ENCODE assay signal across 22 mouse cellular contexts in genomic region chr15:31798863-31799262, GRCm38 (mm10).
DNase-seq lines count a peak whose midpoint lies in the region; ATAC-seq lines count a peak whose summit lies in the region.
"Had no signal": no experiment of that assay in that cellular context is flagged by ENCODE, and none has a peak within 500 bp of the region (broad histone marks: within the 10 kb centered on the region; RNA-seq: fewer than 3 reads in every experiment).

No protein-coding gene starts in this region.

- H3K27ac ChIP-seq in midbrain, embryonic 15.5 days: no peak overlapping the region
- H3K27ac ChIP-seq in midbrain, embryonic 14.5 days (replicated peaks; ENCODE audit: low read depth, low read length): no peak overlapping the region
- H3K27ac ChIP-seq: embryonic facial prominence, embryonic 13.5 days; hindbrain, embryonic 12.5 days; limb, embryonic 10.5 days; stomach, embryonic 15.5 days had no signal

- H3K36me3 ChIP-seq in midbrain, embryonic 15.5 days (replicated peaks): no peaks in the 10 kb centered on the region
- H3K36me3 ChIP-seq in midbrain, embryonic 14.5 days (ENCODE audit: control insufficient read depth, insufficient read depth, low read length): no peaks in the 10 kb centered on the region
- H3K36me3 ChIP-seq: embryonic facial prominence, embryonic 13.5 days; hindbrain, embryonic 12.5 days; limb, embryonic 10.5 days; stomach, embryonic 15.5 days had no signal

- H3K9ac ChIP-seq in midbrain, embryonic 15.5 days: no peak overlapping the region
- H3K9ac ChIP-seq in midbrain, embryonic 14.5 days (replicated peaks; ENCODE audit: low read length): no peak overlapping the region
- H3K9ac ChIP-seq: embryonic facial prominence, embryonic 13.5 days; forebrain, postnatal 0 days; hindbrain, embryonic 12.5 days; lung, embryonic 14.5 days; stomach, embryonic 15.5 days had no signal

- intact Hi-C loops in left cerebral cortex, postnatal 4 days (cut with DNase I): no loop called here
- intact Hi-C loops in left cerebral cortex, postnatal 10 days (cut with DNase I): no loop called here

- no peaks in the 10 kb centered on the region for H3K4me1 ChIP-seq in midbrain, embryonic 15.5 days
- H3K4me1 ChIP-seq in midbrain, embryonic 14.5 days (ENCODE audit: control insufficient read depth, insufficient read depth, low read length): no peaks in the 10 kb centered on the region
- H3K4me1 ChIP-seq: embryonic facial prominence, embryonic 13.5 days; hindbrain, embryonic 12.5 days; limb, embryonic 10.5 days; stomach, embryonic 15.5 days had no signal

- ATAC-seq in midbrain, embryonic 15.5 days (replicated peaks): no peak
- no peak for ATAC-seq in midbrain, embryonic 14.5 days (ENCODE audit: low FRiP score, low TSS enrichment)
- ATAC-seq: CD4-positive, CD25-positive, alpha-beta regulatory T cell, adult 4 months; forebrain, postnatal 0 days; Patski had no signal

- peak; percentile 51 for DNase-seq in left cerebral cortex, adult 11 months (ENCODE audit: low spot score)
- no peak for DNase-seq in left cerebral cortex, postnatal 4 days
- peak; percentile 63 to 68 for DNase-seq in layer of hippocampus, adult 8-10 months (ENCODE audit: low spot score in 2 of 2)
- DNase-seq in left cerebral cortex, postnatal 10 days (ENCODE audit: extremely low spot score in 1 of 2, low spot score in 2 of 2): peak; percentile 13 to 36
- peak; percentile 65 for DNase-seq in right cerebral cortex, postnatal 25 days
- no peak for DNase-seq in midbrain, embryonic 14.5 days
- DNase-seq in kidney, postnatal 36 days: no peak
- DNase-seq: adrenal gland, adult 8-10 months; cerebellum, postnatal 14 days; forebrain, postnatal 0 days; kidney, adult 18-20 months; kidney, postnatal 14 days; lung, embryonic 14.5 days; lung, postnatal 36 days; thymus, adult 18-20 months had no signal

- 64% methylated on average over 2 of the region's 2 CpGs for WGBS in midbrain, embryonic 15.5 days
- WGBS in midbrain, embryonic 14.5 days: 74% methylated on average over 2 of the region's 2 CpGs

- H3K4me3 ChIP-seq in midbrain, embryonic 15.5 days: no peak overlapping the region
- no peak overlapping the region for H3K4me3 ChIP-seq in midbrain, embryonic 14.5 days (replicated peaks; ENCODE audit: low read depth, low read length)
- H3K4me3 ChIP-seq: embryonic facial prominence, embryonic 13.5 days; hindbrain, embryonic 12.5 days; limb, embryonic 10.5 days; stomach, embryonic 15.5 days had no signal

- no peaks in the 10 kb centered on the region for H3K27me3 ChIP-seq in midbrain, embryonic 15.5 days (replicated peaks)
- H3K27me3 ChIP-seq in midbrain, embryonic 14.5 days (ENCODE audit: control insufficient read depth, insufficient read depth, low read length): no peaks in the 10 kb centered on the region
- H3K27me3 ChIP-seq: embryonic facial prominence, embryonic 13.5 days; hindbrain, embryonic 12.5 days; Patski; stomach, embryonic 15.5 days had no signal

- H3K9me3 ChIP-seq in midbrain, embryonic 15.5 days: no peaks in the 10 kb centered on the region
- no peaks in the 10 kb centered on the region for H3K9me3 ChIP-seq in midbrain, embryonic 14.5 days (ENCODE audit: control insufficient read depth, low read length)
- H3K9me3 ChIP-seq: embryonic facial prominence, embryonic 13.5 days; hindbrain, embryonic 12.5 days; limb, embryonic 10.5 days; stomach, embryonic 15.5 days had no signal

- H3K4me2 ChIP-seq in midbrain, embryonic 15.5 days: no peak overlapping the region
- no peak overlapping the region for H3K4me2 ChIP-seq in midbrain, embryonic 14.5 days (ENCODE audit: low read length)
- H3K4me2 ChIP-seq: embryonic facial prominence, embryonic 13.5 days; hindbrain, embryonic 12.5 days; lung, embryonic 14.5 days; stomach, embryonic 15.5 days had no signal

Comparison
In these comparisons a context has a peak if more than half of its experiments do, and no peak if none do; other contexts are left out.
1. DNase-seq: peak in left cerebral cortex, adult 11 months (single experiment), layer of hippocampus, adult 8-10 months (2 of 2), left cerebral cortex, postnatal 10 days (2 of 2) and right cerebral cortex, postnatal 25 days (single experiment); none in left cerebral cortex, postnatal 4 days (single experiment), midbrain, embryonic 14.5 days (single experiment) and kidney, postnatal 36 days (0 of 2).